Mouse (Mus musculus): ENCODE measurements around the gene Usp54.

Gene Usp54

DNA sequence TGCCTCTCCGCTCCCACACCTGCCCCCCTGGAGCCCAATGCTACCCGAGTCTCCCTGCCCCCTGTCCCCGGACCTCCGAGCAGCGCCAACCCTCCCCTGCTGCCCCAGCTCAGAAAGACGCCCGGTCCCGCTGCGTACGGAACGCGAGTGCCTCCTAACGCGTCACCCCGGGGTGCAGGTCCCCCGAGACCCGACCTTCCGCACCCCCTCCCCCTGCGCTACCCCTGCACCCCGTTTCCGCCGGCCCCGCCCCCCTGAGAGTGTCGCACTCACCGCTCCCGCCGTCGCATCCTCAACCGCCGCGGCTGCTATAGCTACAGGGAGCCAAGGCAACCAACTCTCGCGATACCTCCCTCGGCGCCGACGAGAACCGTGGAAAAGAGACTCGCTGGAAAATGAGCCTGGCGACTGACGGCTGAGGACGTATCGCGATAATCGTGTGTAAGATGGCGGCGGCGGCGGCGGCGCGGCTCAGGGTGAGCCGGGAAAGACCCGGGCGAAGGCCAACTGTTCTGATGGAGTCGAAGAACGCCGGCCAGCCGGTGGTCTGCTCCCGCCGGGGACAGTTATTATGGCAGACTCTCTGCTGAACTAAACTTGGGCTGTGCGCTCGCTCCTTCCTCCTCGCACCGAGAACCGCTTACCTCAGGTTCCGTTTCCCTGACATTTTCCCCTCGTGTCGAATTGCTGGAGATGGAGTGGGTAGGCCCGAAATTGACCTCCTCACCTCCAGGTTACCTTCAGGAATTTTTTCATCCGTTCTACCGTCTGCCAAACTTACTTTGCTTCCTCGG, at the start of gene Usp54:
TSS of gene Usp54 (minus strand) at position 420 of the 794 bp plus-strand sequence.
- peak; percentile 99 for DNase-seq (ENCODE audit: low read depth)

DNA sequence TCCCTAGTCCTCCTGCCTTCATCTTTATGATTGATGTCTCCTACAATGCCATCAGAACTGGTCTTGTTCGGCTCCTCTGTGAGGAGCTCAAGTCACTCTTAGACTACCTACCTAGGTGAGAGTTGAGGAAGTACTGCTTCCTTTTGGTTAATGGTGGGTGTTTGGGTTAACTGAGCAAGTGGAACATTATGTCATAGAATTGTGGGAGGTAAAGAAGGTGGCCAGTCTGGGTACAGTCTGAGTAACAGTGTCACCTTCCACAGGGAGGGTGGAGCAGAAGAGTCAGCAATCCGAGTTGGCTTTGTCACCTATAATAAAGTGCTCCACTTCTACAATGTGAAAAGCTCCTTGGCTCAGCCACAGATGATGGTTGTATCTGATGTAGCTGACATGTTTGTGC, 48.1 kb upstream of the Usp54 start:
- DNase-seq (ENCODE audit: low read depth) = no peak

DNA sequence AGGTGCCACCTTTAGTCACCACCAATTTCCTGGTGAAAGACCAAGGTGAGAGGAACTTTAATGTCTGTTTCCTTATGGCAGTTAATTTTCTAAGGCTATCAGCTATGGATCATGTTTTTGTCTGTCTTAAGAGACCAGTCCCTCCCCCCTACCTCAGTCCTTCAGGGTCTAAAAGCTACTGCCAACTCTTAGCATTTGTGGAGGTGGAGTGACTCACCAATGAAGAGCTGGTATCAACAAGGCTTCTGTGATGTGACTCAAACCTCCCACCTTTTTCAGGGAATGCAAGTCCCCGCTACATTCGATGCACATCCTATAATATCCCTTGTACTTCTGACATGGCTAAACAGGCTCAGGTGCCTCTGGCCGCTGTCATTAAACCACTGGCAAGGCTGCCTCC, 45.7 kb upstream of the Usp54 start:
- DNase-seq (ENCODE audit: low read depth) = no peak

DNA sequence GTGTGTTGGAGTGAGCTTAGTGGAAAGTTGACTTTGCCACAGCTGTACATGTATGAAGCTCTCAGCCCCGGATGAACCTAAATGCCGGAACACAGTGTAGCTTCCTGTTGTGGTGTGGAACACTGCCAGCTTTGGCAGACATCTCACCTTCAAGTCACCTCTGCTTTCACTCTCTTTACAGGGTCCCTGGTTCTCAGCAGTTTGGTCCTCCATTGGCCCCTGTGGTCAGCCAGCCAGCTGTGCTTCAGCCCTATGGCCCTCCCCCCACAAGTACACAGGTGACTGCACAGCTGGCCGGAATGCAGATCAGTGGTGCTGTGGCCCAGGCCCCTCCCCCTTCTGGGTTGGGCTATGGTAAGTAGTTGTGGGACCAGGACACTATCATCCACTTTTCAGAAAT, 41.6 kb upstream of the Usp54 start:
- DNase-seq (ENCODE audit: low read depth) = no peak

DNA sequence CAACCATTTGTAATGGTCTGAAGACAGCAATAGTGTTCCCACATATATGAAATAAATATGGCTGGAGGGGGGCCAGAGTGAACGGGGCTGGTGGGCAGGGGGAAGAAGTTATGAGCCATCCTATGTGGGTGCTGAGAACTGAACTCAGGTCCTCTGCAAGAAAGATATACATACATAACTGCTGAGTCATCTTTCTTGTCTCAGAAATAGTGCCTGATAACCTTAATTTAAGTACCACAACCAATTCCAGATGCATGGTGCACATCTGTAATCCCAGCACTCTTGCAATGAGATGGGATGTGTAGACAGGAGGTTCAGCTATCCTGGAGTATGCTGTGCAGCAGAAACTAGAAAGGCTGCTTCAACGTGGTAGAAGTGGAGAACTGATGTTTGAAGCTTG, 40.9 kb upstream of the Usp54 start:
- DNase-seq (ENCODE audit: low read depth) = no peak

DNA sequence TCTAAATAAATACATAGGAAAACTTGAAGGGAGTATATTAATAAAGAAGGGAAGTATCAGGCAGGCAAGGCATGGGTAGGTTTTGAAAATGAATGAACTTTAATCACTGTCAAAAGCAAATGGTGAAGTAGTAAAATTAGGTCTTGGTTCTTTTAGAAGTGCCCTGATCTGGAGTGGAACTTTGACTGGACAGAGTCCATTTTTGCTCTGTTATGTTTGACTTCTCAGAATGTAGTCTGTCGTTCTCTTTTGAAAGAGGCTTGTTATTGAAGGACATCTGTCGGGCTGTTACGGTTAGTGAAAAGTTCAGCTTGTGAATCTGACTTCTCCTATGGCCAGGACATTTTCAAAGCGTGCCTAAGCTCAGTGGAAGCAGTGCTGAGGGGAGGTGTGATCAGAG, 37.0 kb upstream of the Usp54 start:
- no peak for DNase-seq (ENCODE audit: low read depth)

DNA sequence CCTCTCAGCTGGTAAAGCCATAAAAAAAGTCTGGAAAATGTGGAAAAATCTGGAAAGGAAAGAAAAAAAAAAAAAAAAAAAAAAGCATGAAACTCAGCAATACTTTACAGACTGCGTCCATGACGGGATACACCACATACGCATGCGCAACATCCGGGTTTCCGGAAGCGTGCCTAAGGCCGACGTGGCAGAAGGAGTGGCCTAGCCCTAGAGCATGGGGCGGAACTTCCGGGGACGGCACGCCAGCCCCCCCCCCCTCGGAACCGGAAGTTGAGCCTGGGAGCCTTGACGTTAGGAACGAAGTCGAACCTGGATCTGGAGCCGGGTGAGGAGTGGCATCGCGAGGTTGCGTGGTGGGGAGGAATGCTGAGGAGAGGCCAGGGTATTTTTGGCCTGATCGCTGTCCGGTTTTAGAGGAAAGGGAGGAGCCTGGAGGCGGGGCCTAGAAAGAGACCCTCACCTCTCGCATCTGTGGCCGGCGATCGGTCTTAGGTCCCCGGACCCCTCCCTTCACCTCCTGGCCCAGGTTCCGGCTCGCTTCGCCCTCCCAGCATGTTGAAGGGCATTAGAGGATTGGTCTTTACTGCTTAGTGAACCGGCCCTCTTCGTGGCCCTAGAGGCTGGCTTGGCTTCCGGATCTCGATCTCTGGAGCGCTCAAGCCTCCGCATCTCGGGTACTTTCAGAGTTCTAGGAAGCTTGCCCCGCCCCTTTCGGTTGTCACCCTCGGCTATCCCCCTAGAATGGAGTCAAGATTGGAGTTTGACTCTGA, 33.4 kb upstream of the Usp54 start, which contains the start of gene Sec24c:
TSS of gene Sec24c (plus strand) at position 245 of the 770 bp plus-strand sequence.
- DNase-seq (ENCODE audit: low read depth) = peak; percentile 100

DNA sequence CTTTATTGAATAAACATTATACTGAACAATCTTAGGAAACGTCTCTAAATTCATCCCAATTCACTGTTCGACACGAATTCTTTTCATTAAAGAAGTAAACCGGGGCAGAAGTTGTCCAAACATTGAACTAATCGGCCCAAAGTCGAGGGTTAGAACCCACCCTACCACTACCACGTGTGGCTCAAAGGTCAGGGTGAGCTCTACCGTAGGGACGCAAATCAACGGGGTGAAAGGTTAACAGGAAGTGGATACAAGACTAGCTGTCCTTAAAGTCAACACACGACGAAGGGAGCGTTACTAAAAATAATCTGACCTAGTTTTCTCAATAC, 32.8 kb upstream of the Usp54 start:
- no peak for DNase-seq (ENCODE audit: low read depth)

DNA sequence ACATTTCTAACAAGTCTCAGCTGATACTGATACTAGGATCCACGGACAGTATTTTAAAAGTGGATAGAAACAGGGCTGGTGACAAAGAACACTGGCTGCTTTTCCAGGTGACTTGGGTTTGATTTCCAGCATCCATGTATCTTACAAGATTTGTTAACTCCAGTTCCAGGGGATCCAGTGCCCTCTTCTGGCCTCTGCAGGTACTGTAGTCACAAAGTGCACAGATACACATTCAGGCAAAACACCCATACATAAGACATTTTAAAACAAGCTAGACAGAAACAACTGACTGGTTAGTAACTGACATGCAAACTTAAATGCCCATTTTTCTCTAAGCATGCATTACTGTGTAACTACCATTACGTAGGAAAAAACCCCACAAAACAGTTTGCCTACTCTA, 32.1 kb upstream of the Usp54 start:
- peak; percentile 64 for DNase-seq (ENCODE audit: low read depth)

DNA sequence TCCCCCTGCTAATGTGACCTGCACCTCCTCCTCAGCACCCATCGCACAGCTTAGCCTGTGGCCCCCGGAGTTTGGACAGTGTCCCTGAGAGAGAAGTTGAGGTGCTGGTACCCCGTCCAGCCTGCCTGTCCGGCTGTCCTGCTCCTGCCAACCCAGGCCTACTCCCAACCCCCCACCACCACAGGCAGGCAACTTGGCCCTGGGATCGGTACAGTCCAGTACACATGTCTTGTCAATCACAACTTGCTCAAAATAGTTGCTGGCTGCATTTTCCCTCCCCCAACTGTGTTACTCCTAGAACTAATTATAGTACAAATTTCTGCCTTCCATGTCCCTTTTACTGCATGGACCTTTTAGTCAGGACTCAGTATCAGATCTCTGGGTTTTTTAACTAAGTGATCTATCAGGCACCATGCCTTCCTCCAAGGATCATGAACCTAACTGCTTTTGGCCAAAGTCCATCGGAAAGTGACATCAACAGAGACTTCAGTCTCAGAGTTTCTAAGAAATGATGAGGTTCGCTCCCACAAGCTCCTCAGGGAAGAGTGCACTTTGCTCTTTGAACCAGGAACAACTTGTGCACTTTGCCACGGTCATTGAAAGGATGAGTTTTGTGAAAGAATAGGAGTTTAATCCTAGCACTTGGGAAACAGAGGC, 27.4 kb upstream of the Usp54 start, which contains the start of gene Synpo2l:
TSS of gene Synpo2l (minus strand) at position 201 of the 657 bp plus-strand sequence.
- DNase-seq (ENCODE audit: low read depth) = no peak

DNA sequence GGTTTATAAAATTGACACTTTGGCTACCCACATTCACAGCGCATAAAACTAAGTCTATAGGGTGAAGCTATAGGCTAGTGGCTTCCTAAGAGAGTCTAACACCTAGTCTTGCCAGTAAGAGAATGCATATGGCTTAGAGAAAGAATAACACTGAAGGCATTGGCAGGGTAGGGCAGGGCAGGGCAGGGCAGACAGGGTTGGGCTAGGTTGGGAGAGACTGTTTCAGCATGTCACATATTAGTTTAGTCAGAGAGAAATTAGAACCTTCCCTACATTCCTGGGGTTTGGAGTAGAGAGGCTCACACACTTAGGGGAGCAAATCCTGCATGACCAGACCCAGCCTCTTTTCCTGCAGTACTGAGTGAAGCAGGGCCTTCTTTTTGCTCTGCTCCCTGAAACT, 26.6 kb upstream of the Usp54 start:
- no peak for DNase-seq (ENCODE audit: low read depth)

DNA sequence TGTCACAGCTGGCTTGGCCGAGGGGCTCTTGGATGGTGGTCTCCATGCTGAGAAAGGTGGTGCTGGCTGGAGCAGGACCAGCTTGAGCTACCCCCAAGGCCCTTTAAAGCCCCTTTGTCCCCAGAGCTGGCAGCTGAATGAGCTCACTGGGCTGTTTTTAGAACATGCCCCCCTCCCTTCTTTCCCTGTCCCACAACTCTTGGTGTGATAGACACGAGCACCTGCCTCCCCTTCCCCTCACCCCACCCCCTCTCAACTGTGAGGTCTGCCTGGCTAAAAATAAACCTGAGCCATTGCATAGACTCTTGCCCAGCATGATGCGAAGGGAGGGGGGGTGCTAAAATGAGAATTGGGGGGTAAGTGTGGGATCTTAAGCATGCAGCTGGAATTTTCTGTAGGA, 23.6 kb upstream of the Usp54 start:
- DNase-seq (ENCODE audit: low read depth) = no peak

DNA sequence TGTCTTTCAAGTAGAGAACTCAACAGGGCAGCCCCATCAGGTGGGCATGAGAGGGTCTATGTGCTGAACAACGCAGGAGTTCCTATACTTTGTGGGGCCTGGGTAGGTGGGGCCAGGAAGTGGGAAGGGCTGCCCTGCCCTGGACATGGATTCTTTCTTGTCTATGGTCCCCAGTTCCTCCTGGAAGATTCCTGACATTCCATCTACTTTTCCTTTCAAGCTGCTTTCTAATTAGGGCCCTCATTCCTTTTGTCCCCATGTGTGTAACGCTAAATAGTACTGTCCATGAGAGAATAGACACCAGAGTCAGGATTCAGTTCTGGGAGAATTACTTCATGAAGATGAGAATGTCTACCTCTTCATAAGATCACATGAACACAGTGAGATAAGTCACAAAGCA, 22.7 kb upstream of the Usp54 start:
- no peak for DNase-seq (ENCODE audit: low read depth)

DNA sequence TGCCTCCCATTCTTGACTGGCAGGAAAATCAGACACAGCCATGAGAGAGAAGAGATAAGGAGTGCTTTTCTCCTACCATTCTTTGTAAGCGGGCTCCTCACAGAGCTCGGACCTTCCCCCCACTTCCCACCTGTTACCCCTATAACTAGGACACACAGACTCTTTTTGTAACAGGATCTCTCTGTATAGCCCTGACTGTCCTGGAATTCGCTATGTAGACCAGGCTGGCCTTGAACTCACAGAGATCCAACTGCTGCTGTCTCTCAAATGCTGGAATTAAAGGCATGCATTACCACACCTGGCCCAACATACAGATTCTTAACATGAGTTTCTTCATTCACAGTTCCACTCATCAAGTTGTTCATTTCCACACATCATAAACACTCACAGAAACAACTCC, 21.9 kb upstream of the Usp54 start:
- no peak for DNase-seq (ENCODE audit: low read depth)

DNA sequence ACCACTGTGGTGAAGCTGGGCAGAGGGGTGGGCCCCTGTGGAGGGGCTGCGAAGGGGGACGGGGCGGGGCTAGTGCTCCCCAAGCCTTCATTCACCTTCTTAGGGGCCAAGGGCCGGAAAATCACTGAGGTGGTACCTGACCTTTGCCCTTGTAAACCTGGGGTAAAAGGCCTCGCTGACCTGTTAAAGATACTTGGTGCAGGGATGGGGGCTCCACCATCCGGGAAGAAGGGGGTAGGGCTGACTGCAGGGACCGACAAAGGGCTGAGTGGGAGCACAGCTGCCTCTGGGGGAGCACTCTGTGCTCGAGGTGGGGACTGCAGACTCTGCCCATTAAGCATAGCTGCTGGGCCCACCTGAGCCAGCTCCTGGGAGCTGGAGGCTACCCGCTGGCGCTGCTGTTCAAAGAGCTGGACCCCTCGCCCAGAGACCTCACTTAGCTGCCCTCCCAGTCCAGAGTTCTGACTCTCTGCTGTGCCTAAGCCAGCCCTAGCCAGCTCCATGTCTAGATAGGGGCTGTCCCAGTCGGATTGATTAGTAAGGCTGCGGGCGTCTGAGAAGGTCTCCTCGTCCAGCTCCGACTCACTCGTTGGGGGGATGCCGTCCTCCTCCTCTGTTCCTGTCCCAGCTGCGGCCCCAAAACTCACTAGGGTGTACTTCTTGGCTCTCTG, 20.9 kb upstream of the Usp54 start:
- DNase-seq (ENCODE audit: low read depth) = no peak

DNA sequence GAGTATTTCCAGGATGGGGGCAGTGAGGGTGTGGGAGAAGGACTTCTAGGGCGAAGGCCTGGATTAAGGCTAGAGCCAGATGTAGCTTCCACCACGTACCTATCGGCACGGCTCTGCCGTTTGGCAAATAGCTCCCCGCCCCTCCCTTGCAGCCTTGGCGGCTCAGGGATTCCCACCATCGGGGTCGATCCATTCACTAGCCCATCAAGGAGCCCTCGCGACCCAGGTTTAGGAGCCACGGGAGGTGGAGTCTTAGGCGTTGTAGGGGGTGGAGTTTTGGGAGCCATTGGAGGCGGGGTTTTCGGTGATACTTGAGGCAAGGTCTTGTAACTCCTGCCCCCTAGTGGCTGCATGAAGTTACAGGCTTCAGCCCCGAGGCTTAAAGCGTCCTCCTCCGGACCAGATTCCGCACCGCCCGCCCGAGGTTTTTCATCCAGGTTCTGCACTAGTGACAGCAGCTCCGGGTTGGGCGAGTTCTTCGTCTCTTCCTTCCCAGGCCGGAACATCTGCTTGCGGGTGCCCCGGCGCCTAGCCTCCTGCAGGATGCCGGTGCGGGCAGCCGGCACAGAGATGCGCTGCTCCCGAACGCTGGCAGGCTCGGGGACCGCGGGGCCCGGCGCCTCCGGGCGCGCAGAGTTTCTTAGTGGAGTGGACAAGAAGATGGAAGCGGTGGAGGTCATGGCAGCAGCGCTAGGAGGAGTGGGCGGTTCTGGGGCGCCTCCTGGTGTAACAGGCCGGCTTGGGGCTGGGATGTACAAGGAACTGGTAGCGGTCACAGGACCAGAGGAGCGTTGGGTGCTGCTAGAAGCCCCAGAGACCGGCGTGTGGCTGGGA, 20.2 kb upstream of the Usp54 start:
- DNase-seq (ENCODE audit: low read depth) = peak; percentile 97

DNA sequence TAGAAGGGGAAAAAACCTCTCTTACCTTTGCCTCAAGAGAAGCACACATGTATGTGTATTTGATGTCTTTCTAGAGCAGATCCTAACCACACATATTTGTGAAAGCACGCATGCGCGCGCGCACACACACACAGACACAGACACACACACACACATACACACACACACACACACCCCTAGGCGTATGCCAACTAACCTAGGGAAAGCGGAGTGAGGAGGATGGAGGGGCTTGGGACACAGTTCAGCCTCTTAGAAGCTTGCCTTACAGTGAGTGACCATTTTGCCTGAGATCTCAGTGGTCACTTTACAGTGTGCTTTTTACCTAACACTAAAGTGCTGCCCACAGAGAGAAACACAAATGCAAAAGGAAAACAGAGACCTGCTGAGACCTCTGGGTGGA, 18.8 kb upstream of the Usp54 start:
- DNase-seq (ENCODE audit: low read depth) = no peak

DNA sequence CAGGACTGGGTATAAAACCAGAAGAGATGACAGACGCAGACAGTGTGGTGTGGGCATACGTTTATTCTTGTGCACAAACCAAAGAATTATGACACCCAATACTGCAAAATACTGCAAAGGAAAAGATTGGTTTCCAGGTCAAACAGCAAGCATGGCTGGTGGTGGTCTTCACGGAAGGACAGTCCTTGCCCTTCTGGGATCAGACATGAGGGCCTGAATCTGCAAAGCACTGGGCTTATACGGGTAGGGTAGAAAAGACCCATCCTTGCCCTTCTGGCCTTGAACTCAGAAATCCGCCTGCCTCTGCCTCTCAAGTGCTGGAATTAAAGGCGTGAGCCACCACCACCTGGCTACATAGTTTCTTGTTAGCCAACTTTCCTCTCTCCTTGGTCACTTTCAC, 18.0 kb upstream of the Usp54 start:
- no peak for DNase-seq (ENCODE audit: low read depth)

DNA sequence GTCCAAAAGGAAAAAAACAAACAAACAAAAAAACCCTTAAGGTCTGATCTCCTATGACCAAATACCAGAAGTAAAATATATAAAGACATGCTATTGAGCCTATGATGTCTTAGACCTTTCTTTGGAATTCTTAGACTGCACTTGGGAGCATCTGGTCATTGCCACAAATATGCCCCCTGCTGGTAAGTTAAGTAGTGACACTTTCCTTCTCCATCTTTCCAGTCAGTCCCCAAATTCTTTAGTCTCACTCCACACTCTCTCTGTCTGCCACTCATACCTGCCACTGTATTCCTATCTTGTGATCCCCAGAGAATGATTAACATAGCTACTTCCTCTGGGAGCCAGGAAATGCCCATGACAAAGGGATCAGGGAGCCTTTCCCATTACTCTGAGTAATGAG, 17.5 kb upstream of the Usp54 start:
- no peak for DNase-seq (ENCODE audit: low read depth)

DNA sequence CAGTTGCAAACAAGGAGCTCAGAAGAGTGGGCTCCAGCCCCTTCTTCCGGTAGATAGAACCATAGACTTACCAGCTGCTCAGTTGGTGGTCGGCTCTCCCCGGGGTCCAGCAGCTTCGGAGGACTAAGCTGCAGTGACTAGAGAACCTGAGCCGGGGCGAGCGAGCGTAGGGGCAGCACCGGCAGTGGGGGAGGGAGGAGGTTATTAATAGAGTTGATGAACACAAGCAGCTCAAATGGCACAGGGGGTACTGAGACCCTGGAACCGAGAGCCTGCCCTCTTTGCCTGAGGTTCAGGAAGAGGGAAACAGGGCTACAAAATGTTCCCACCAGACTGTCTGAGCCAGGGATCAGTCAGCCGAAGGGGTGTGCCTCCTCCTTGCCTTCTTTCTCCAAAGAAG, 15.5 kb upstream of the Usp54 start, which contains the start of gene Myoz1:
TSS of gene Myoz1 (minus strand) at position 180 of the 400 bp plus-strand sequence.
- DNase-seq (ENCODE audit: low read depth) = no peak

DNA sequence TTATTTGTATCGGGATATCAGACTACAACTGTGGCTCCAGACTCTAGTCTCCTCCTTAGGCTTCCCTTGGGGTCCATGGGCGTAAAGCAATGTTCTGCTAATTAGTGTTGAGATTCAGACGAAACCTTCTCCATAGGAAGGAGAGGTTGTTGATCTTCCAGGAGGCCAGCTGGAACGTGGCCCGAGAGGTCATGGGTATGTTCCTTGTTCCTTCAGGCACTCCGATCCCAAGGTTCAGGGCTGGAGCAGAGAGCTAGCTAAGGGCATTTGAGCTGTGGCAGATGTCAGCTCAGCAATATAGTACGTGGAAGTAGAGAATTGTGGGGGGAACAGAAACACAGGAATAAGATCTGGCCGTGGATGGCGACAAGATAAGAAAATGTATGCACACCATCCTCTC, 14.9 kb upstream of the Usp54 start:
- DNase-seq (ENCODE audit: low read depth) = no peak

All from c-Kit-positive CD71-negative TER-119-negative erythroid progenitor cells, embryonic 14.5 days (primary cell).